Mouse (Mus musculus) spleen, postnatal 0 days (tissue): ENCODE results near the gene Usp21. TPM values are rescaled to one million over a fixed set of nuclear protein-coding genes. Genes with fewer than 3 reads are reported as not detected.

Source experiments
- polyA plus RNA-seq: library from polyadenylated mRNA; unstranded; fragments of >200 nt; fragmentation: Nextera tagmentation; extraction: Ambion mirVana; gene quantifications from 2 replicates; pipeline ENCODE4 v1.2.1, GENCODE M21; 2015

The Usp21 gene
- 34.0 and 36.2 TPM in 2 replicates for polyA plus RNA-seq

DNA sequence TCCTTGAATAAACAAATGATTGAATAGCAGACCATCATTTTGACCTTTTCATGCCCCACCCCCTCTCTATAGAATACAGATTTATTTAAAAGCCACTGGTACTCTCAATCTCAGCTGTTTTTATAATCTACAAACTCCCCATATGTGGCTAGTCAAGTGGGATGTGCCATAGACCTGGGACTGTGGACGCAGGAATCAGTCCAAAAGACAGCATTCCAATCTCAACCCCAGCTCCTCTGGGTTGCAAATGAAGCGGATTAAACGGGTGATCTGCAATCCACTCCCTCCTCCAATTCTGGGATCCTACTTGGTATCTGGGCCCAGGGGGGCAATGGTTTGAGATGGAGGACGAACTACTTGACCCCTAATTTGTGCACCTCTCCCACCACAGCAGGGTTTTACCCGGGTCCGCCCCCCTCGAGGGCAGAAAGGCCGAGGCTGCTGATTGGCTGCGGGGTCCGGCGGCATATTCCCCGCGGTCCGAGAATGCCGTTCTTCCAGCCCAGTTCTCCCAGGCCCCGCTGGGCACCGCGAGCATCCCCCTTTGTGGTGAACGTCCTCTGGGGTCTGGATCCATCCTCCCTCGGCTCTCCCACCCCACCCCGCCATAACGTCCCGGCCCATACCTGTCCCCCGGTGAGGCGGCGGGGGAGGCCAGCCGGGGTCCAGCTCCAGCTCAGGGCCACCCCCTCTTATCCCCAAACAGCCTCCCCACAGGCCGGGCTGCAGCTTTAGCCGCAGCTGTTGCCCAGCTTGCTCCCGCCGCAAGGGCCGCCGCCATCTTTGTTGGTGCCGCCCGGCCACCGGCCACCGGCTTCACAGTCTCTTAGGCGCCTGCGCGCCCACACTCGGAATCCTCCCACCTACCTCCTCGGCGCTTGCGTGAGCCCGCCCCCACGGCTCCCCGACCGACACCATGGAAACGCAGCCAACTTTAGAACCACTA lies at the start of gene Usp21:
Usp21 (minus strand) TSS at position 856 of the 946 bp plus-strand sequence.

DNA sequence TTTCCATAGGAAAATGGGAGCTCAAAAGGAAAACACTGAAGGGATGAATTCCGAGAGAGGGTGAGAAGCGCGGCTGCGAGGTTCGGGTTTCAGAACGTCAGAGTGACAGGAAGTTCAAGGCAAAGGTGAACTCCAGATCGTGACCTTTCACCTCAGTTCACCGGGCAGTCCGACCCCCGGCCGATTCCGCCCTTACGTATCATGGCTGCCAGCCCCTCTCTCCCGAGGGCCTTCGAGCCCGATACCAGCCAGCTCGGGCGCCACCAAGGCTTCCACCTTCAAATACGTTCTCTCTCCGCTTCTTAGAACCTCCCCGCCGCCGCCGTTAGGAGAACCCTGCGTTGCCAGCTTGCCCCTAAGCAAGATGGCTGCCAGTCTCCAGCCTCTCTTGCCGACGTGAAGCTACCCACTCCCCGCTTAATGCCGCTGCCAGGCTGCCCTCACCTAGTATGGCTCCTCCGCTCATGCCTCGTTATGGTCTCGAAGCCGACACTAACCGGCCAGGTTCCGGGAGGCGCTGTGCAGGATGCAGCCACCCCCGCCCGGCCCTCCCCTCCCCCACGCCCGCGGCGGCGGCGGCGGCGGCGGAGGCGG lies 41.1 kb upstream of the Usp21 start, which contains the start of gene Dedd:
Dedd (plus strand) TSS at position 307 of the 594 bp plus-strand sequence.

DNA sequence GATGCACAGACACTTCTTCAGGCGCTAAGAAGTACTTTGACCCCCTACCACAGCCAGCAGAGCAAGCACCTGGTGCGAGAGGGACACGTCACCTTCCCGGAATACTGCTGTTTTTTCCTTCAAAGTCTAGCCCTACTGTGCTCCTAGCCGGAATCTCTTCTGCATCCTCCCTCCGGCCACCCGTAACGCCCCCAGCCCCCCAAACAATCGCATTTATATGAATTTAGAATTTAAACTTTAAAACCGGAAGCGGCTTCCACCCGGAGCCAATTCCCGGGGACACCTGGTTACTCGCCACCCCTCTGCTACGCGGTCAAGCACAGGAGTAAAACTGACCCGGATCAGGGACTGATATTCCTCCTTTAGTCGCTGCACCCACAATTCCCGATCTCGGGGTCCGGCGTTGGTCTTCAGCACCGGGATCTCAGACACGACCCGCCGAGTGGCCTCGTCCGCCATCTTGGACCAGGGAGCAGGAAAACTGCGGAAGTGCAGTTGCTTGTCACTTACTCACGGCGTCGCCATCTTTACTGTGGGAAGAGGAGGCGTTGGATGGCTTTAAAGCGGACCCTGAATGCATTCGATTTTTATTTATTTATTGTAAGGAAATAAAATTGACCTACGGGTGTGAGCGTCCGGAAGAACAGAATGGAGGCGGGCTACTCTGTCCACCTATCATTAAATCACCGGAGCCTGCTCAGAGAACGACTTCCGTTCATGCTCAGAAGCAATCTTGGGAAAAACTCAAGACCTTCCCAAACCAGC lies 6.7 kb upstream of the Usp21 start, which contains the start of gene Ufc1:
Ufc1 (minus strand) TSS at position 727 of the 765 bp plus-strand sequence.

DNA sequence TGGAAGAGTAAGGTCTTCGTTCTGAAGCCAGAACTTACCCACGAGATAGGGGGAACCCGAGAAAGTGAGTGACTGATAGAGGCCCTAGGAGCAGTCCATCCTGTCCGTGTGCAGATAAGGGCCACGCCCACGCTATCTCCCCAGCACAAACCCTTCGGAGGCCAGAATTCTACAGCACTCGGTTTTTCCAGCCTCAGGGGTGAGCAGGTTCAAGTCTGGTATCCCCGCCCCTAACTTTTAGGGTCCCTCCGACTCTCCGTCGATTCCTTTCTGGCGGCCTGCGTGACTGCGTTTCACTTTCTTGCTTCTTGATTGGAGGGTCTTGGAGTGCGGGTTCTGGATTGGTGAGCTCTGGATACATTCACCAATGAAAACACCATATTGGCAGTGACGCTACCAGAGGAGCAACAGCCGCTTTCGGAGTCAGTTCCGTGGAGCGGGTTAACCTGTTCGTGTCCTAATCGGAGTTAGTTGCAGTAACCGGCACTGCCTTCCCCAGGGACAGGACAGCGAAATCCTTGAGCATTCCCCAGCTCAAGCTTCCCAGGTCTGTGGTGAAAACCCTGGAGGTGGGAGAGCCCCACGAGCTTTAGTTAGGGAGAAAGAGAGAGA lies 6.8 kb downstream of the Usp21 start, which contains the start of gene Ppox:
Ppox (minus strand) TSS at position 271 of the 612 bp plus-strand sequence.

DNA sequence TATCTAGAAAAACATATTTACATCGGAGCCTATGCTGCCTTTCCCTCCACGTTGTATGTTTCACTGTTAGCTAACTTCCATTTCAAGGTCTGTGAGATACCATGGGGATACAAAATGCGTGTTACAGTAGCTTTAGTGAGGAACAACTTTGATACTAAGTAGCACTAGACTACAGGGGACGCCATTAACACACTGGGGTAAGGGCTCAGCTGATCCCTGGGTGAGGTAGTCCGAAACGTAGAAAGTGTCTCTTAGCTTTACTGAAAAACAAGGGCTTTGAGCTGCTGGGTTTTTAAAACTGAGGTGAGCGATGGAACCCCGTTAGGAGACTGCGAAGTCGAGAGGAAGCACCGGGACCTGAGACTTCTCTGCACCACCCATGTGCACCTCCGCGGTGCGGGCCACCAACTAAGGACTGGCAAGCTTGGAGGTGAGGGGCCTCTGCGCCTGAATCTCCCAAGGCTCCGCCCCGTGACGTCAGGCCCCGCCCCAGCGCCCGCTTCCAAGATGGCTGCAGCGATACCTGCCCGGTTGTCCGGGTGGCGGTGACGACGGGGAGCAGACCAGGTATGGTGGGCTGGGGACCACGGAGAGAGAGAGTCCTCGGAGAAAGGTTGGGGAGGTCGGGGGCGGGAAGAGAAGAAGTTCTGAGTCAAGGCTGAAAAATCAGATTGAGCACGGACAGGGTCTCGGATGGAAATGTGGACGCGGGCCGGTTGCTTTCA lies 17.8 kb downstream of the Usp21 start, which contains the start of gene B4galt3:
B4galt3 (plus strand) TSS at position 481 of the 725 bp plus-strand sequence.

DNA sequence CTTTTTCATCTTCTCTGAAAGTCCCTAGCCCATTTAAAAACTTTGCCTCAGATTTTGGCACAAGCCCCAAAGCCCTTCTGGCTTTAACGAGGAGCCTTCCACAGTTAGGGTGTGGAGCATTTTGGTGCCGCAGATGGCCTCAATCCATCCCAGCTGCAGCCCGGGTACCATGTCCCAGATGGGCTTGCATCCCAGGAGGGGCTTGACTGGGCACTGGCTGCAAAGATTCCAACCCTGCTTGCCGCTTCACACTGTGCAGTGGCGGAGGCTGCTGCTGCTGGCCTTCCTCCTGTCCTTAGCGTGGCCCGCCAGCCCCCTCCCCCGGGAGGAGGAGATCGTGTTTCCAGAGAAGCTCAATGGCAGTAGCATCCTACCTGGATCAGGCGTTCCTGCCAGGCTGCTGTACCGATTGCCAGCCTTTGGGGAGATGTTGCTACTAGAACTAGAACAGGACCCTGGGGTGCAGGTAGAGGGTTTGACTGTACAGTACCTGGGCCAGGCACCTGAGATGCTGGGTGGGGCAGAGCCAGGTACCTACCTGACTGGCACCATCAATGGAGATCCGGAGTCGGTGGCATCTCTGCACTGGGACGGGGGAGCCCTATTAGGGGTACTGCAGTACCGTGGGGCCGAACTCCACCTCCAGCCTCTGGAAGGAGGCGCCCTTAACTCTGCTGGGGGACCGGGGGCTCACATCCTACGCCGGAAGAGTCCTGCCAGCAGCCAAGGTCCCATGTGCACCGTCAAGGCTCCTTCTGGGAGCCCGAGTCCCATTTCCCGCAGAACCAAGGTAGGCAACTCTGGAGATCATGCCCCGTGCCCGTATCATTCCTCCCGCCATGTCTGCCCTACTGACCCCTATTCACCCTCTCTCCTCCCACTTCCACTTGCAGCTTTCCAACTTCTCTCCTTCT lies 36.9 kb downstream of the Usp21 start, which contains the start of gene Ndufs2:
Ndufs2 (minus strand) TSS at position 709 of the 914 bp plus-strand sequence.

DNA sequence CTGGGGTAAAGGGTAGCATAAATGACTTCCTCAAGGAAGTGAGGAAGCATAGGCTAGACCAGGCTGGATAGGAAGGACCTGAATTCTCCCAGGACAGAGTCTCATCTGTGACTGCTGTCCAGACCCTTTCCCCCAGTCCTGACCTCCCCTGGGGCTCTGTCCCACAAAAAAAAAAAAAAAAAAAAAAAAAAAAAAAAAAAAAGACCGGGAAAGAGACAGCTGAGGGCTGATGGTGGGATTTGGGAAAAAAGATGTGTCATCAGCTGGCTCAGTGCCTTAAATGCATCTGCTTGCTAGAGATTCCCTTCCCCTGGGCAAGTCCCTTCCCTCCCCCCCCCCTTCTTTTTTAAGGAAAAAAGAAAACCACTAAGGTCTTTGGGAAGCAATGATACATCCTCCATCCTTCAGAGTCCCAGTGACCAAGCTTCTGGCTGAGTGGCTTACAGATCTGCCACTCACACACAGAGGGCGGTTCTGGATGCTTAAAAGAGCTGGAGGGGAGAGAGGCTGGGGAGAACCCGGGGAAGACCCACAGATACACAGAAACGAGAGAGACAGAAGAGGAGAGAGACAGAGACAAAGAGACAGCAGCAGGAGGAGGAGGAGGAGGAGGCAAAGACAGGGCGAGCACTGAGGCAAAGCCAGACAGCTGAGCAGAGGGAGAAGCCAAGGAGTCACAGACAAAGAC lies 37.7 kb downstream of the Usp21 start, which contains the start of gene Adamts4:
Adamts4 (plus strand) TSS at position 509 of the 688 bp plus-strand sequence.

DNA sequence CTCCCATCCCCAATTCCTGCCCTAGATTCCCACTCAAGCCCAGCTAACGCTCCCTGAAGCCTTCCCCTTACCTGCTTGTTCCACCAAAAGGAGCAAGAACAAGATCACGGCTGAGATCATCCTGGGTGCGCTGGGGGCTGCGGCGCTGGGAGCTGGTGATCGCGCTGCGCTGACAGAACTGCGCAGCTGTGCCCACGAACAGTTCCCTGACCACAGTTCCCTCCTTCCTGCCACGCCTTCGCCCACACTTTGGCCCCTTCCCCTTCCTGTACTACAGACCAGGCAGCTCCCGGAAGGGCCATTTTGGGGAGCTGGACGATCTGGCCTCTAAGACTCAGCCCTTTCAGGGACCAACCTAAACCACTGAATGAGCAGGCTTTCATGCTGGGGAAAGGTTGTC lies 53.7 kb downstream of the Usp21 start, which contains the start of gene Fcer1g:
Fcer1g (minus strand) TSS at position 240 of the 400 bp plus-strand sequence.

Other genes with a start within 250 kb of the Usp21 start
- 54.2 and 78.2 TPM in 2 replicates for gene Fcgr3, start 223.1 kb downstream of the Usp21 start, polyA plus RNA-seq
- 1.5 and 2.0 TPM in 2 replicates for gene Cfap126, start 174.1 kb downstream of the Usp21 start, polyA plus RNA-seq
- gene Sdhc, start 137.4 kb downstream of the Usp21 start, polyA plus RNA-seq: 133 and 137 TPM in 2 replicates
- 0.06 TPM in 1 of 2 replicates, not detected in the other for gene Mpz, start 137.3 kb downstream of the Usp21 start, polyA plus RNA-seq
- 4.2 and 6.1 TPM in 2 replicates for gene Pcp4l1, start 91.7 kb downstream of the Usp21 start, polyA plus RNA-seq
- 0.04 and 0.23 TPM in 2 replicates for gene Nr1i3, start 74.0 kb downstream of the Usp21 start, polyA plus RNA-seq
- 13.0 and 14.5 TPM in 2 replicates for gene Tomm40l, start 65.5 kb downstream of the Usp21 start, polyA plus RNA-seq
- 5.4 and 10.5 TPM in 2 replicates for gene Apoa2, start 62.9 kb downstream of the Usp21 start, polyA plus RNA-seq
- gene Fcer1g, start 53.6 kb downstream of the Usp21 start, polyA plus RNA-seq: 259 and 395 TPM in 2 replicates
- 2.1 and 3.0 TPM in 2 replicates for gene Adamts4, start 37.6 kb downstream of the Usp21 start, polyA plus RNA-seq
- gene Ndufs2, start 36.6 kb downstream of the Usp21 start, polyA plus RNA-seq: 120 and 129 TPM in 2 replicates
- gene B4galt3, start 17.7 kb downstream of the Usp21 start, polyA plus RNA-seq: 39.0 and 44.1 TPM in 2 replicates
- gene Ppox, start 6.8 kb downstream of the Usp21 start, polyA plus RNA-seq: 146 and 167 TPM in 2 replicates
- gene Ufc1, start 7.0 kb upstream of the Usp21 start, polyA plus RNA-seq: 62.2 and 65.2 TPM in 2 replicates
- gene Dedd, start 41.2 kb upstream of the Usp21 start, polyA plus RNA-seq: 21.7 and 22.4 TPM in 2 replicates
- gene Nit1, start 57.7 kb upstream of the Usp21 start, polyA plus RNA-seq: 17.3 and 21.0 TPM in 2 replicates
- 63.8 and 71.4 TPM in 2 replicates for gene Pfdn2, start 57.7 kb upstream of the Usp21 start, polyA plus RNA-seq
- gene Klhdc9, start 72.8 kb upstream of the Usp21 start, polyA plus RNA-seq: 0.49 and 0.56 TPM in 2 replicates
- gene Nectin4, start 82.1 kb upstream of the Usp21 start, polyA plus RNA-seq: 0.30 and 0.41 TPM in 2 replicates
- gene Arhgap30, start 101.0 kb upstream of the Usp21 start, polyA plus RNA-seq: 14.1 and 20.7 TPM in 2 replicates
- gene Usf1, start 123.3 kb upstream of the Usp21 start, polyA plus RNA-seq: 36.7 and 42.8 TPM in 2 replicates
- gene Tstd1, start 130.9 kb upstream of the Usp21 start, polyA plus RNA-seq: 2.8 and 4.4 TPM in 2 replicates
- gene F11r, start 149.5 kb upstream of the Usp21 start, polyA plus RNA-seq: 24.5 and 31.5 TPM in 2 replicates
- 6.6 and 8.5 TPM in 2 replicates for gene Alyref2, start 215.5 kb upstream of the Usp21 start, polyA plus RNA-seq
- gene Itln1, start 247.3 kb upstream of the Usp21 start, polyA plus RNA-seq: not detected in 2 replicates